Mouse (Mus musculus): Measurements from ENCODE around the gene Hoxa5.

GRCm38 (mm10) chr6:52174968-52175751 lies 29.2 kb downstream of the Hoxa5 start:
- TF ChIP-seq POLR2A (IDR thresholded peaks at IDR 0.05; ENCODE audit: insufficient read depth, low read depth, low read length) (no peak), CTCF (IDR thresholded peaks at IDR 0.05) (no peak)
